Mouse (Mus musculus): ENCODE measurements around the gene Cx3cl1. TPM values are rescaled to one million over a fixed set of nuclear protein-coding genes. Genes with fewer than 3 reads are reported as not detected.

Cx3cl1 gene
- total RNA-seq (2021): 10 to 100 TPM; 10.4 to 13.3 TPM
- long read RNA-seq, experiment 1, partial matches to known transcripts: 0 of 5 reads
- long read RNA-seq, experiment 1, other reads (novel, unspliced or antisense): 4 of 5 reads
- long read RNA-seq, experiment 2, transcript Cx3cl1-201 (3 exons, 3,315 nt): major isoform, 8 of 12 reads
- long read RNA-seq, experiment 2, partial matches to known transcripts: 0 of 12 reads
- long read RNA-seq, experiment 2, other reads (novel, unspliced or antisense): 4 of 12 reads

- peak; percentile 89 for DNase-seq
Observed at GRCm38 (mm10) chr8:94771941-94772670, at the start of gene Cx3cl1. Cx3cl1 (plus strand) TSS chr8:94772009.

GRCm38 (mm10) chr8:94725998-94726397 lies 45.8 kb upstream of the Cx3cl1 start:
- no peak for DNase-seq

- DNase-seq: no peak
Observed at GRCm38 (mm10) chr8:94729301-94729700, 42.5 kb upstream of the Cx3cl1 start.

- DNase-seq: no peak
Observed at GRCm38 (mm10) chr8:94733821-94734465, 37.9 kb upstream of the Cx3cl1 start.

- no peak for DNase-seq
Observed at GRCm38 (mm10) chr8:94734735-94735350, 37.0 kb upstream of the Cx3cl1 start.

- peak; percentile 39 for DNase-seq
Observed at GRCm38 (mm10) chr8:94735426-94736094, 36.2 kb upstream of the Cx3cl1 start.

GRCm38 (mm10) chr8:94739829-94740228 lies 32.0 kb upstream of the Cx3cl1 start:
- DNase-seq: peak; percentile 22

- DNase-seq: no peak
Observed at GRCm38 (mm10) chr8:94740591-94740990, 31.2 kb upstream of the Cx3cl1 start.

- DNase-seq: no peak
Observed at GRCm38 (mm10) chr8:94741726-94742125, 30.1 kb upstream of the Cx3cl1 start.

- no peak for DNase-seq
Observed at GRCm38 (mm10) chr8:94744484-94744883, 27.3 kb upstream of the Cx3cl1 start.

- no peak for DNase-seq
Observed at GRCm38 (mm10) chr8:94744972-94745371, 26.8 kb upstream of the Cx3cl1 start.

- no peak for DNase-seq
Observed at GRCm38 (mm10) chr8:94745476-94746184, 26.2 kb upstream of the Cx3cl1 start, which contains the start of gene Ccl22. Ccl22 (plus strand) TSS chr8:94745590.

- no peak for DNase-seq
Observed at GRCm38 (mm10) chr8:94746832-94747231, 25.0 kb upstream of the Cx3cl1 start.

GRCm38 (mm10) chr8:94748363-94748762 lies 23.4 kb upstream of the Cx3cl1 start:
- no peak for DNase-seq

- DNase-seq: no peak
Observed at GRCm38 (mm10) chr8:94749942-94750341, 21.9 kb upstream of the Cx3cl1 start.

GRCm38 (mm10) chr8:94751023-94751849 lies 20.6 kb upstream of the Cx3cl1 start:
- no peak for DNase-seq

- DNase-seq: no peak
Observed at GRCm38 (mm10) chr8:94754006-94754405, 17.8 kb upstream of the Cx3cl1 start.

GRCm38 (mm10) chr8:94754486-94754885 lies 17.3 kb upstream of the Cx3cl1 start:
- no peak for DNase-seq

- peak; percentile 24 for DNase-seq
Observed at GRCm38 (mm10) chr8:94767035-94767434, 4.8 kb upstream of the Cx3cl1 start.

GRCm38 (mm10) chr8:94770945-94771344 lies 864 bp upstream of the Cx3cl1 start:
- DNase-seq: peak; percentile 77

GRCm38 (mm10) chr8:94773048-94773447 lies 1.2 kb downstream of the Cx3cl1 start:
- no peak for DNase-seq

All from adrenal gland, postnatal 10 days (tissue).